Mouse (Mus musculus) urinary bladder, postnatal 25 days (tissue): ENCODE measurements around the gene Nacad.

Experiments
- DNase-seq: peaks from one replicate; pipeline ENCODE4 v3.0.0; 2022; ENCODE audit warnings: low spot score

Gene Nacad

GRCm38 (mm10) chr11:6603887-6604603 is 1.8 kb downstream of the Nacad start:
- no peak for DNase-seq

- DNase-seq = no peak
Measured at GRCm38 (mm10) chr11:6603224-6603623, 2.6 kb downstream of the Nacad start.

- DNase-seq = no peak
Measured at GRCm38 (mm10) chr11:6602662-6603061, 3.2 kb downstream of the Nacad start.

- no peak for DNase-seq
Measured at GRCm38 (mm10) chr11:6601649-6602480, 4.0 kb downstream of the Nacad start.

- no peak for DNase-seq
Measured at GRCm38 (mm10) chr11:6600284-6600944, 5.4 kb downstream of the Nacad start.

- DNase-seq = no peak
Measured at GRCm38 (mm10) chr11:6599831-6600230, 6.0 kb downstream of the Nacad start.

- no peak for DNase-seq
Measured at GRCm38 (mm10) chr11:6599011-6599681, 6.7 kb downstream of the Nacad start.

GRCm38 (mm10) chr11:6598191-6598889 is 7.5 kb downstream of the Nacad start:
- DNase-seq = no peak

- no peak for DNase-seq
Measured at GRCm38 (mm10) chr11:6597523-6597922, 8.3 kb downstream of the Nacad start.

GRCm38 (mm10) chr11:6596616-6597015 is 9.2 kb downstream of the Nacad start:
- DNase-seq = no peak

GRCm38 (mm10) chr11:6596205-6596604 is 9.6 kb downstream of the Nacad start:
- DNase-seq = no peak

- no peak for DNase-seq
Measured at GRCm38 (mm10) chr11:6595339-6595738, 10.5 kb downstream of the Nacad start.

- no peak for DNase-seq
Measured at GRCm38 (mm10) chr11:6594845-6595244, 11.0 kb downstream of the Nacad start.

GRCm38 (mm10) chr11:6593406-6593805 is 12.4 kb downstream of the Nacad start:
- no peak for DNase-seq

GRCm38 (mm10) chr11:6590933-6591675 is 14.7 kb downstream of the Nacad start:
- DNase-seq = no peak

- DNase-seq = no peak
Measured at GRCm38 (mm10) chr11:6589838-6590237, 16.0 kb downstream of the Nacad start.

GRCm38 (mm10) chr11:6588295-6588694 is 17.6 kb downstream of the Nacad start:
- DNase-seq = no peak

- DNase-seq = no peak
Measured at GRCm38 (mm10) chr11:6587249-6587940, 18.5 kb downstream of the Nacad start.

GRCm38 (mm10) chr11:6586660-6587059 is 19.2 kb downstream of the Nacad start:
- DNase-seq = no peak

GRCm38 (mm10) chr11:6585748-6586147 is 20.1 kb downstream of the Nacad start:
- no peak for DNase-seq
